Mouse (Mus musculus) lung, adult 18-20 months (tissue): ENCODE measurements around the gene AU018091.
"Not testable (repeated sequence)": the region's sequence is repeated elsewhere in the genome, so short reads cannot be mapped to it uniquely, and the experiment has no call there.

ENCODE experiments used
- DNase-seq, 2 experiments: peaks; one replicate each; pipeline ENCODE4 v3.0.0; 2022; ENCODE audit warnings: mixed read lengths in 2 of 2

The AU018091 gene

DNA sequence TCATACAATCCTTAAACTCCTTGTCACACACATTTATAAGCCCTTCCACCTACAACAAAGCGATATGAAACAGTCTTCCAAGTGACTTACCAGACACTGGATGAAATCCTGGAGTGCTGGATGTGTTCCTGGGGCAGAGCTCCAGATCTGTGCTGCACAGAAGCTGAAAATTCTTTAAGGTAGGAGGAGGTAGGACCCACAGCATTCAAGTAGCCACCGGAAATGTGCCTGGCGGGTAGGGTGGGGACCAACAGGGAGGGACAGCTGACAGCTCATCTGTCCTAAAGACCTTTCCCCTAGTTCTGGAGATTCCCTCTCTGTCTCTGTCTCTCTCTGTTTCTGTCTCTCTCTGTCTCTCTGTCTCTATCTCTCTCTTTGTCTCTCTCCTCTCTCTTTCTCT, at the start of gene AU018091:
AU018091 (minus strand) TSS at position 279 of the 400 bp plus-strand sequence.
- no peak for DNase-seq

DNA sequence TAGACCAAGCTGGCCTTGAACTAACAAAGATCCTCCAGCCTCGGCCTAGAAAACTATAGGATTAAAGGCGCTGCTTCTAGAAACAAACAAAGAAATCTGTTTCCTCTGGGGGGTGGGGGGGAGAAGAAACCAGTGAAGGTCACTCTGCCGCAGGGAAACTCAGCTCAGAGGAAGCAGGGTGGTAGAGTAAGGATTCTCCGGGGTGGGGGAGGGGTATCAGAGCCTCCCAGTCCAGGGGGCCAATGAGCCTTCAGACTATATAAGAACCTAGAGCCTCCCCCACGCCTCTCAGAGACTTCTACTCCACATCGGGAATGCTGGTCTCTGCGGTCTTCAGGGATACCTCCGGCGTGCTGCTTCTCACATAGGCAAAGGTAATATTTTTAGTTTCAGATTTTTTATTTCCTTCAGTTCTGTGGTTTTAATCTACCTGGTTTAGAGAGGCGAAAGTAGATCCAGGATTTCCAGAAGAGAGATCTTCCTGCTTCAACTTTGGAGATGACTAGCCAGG, 48.6 kb upstream of the AU018091 start:
- no peak for DNase-seq

DNA sequence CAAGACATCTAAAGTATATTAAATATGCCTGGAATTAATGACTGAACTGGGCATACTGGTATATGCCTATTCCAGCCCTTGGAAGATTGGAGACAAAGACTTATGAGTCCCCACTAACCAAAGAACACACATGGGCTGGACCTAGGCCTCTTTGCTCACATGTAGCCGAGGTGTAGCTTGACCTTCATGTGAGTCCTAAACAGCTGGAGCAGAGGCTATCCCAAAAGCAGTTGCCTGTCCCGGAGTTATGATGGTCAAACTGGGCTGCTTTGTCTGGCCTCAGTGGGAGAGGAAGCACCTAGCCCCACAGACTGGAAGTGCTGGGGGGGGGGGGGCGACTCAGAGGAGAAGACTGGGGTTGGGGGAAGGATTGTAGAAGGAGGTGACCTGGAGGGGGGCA, 47.3 kb upstream of the AU018091 start:
- no peak for DNase-seq

DNA sequence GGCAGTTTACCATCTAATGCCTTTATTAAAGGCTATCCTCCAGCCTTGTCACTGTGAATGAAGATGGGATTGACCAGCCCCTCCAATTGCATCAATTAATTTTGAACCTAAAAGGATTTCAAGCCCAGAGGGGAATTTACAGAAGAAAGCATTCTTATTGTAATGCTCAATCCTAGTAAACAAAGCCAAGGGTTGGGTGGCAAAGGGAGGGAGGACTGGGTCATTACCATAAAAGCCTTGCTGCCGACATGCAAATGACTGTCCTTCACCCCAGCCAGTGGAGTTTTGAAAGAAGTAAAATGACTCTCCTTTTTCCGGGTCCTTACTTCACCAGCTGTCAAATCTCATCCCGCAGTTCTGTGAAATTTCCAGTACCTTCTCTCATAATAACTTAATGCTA, 44.6 kb upstream of the AU018091 start:
- DNase-seq, result no peak

DNA sequence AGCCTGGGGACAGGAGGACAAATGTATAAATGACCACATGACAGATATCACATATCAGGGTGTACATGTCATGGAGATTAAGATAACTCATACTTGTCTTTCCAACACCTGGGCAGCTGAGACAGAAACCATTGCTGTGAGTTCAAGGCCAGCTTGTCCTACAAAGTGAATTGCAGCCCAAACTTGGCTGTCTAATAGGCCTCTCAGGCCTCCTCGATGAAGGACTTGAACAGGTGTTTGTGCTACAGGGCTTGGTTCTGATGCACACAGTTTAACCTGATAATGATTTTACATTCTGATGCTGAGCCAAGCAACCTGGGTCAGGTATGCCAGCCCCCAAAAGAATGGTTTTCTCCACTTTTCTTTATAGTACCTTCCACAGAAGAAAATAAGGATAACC, 44.2 kb upstream of the AU018091 start:
- DNase-seq, result no peak

DNA sequence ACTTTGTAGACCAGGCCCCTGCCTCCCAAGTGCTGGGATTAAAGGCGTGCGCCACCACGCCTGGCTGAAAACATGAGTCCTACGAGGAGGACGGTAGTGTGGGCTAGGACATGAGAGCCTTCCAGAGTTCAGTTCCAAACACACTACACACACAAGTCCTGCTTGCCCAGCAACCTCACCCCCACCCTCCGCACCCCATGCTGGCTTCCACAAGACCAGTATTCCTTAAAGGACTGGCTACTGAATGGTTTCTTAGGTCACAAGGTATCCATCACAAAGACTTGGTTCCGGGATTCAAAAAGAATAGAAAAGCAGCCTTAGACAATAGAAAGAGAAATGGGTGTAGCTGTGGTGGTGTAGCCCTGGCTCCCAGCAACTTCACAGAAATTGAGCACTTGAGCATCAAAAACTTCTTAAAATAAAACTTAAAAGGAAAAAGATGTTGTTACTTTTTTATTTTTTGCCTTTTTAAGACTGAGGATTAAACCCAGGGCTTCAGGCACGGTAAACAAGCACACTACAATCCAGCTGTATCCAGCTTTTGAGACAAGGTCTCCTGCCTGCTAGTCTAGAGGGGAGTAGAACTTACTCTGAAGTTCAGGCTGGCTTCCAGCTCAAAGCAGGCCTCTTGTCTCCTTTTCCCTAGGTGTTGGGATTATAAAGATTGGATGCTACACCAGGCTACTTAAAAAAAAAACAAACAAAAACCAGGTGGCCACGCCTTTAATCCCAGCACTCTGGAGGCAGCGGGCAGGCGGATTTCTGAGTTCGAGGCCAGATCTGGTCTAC, 43.2 kb upstream of the AU018091 start:
- no peak for DNase-seq

DNA sequence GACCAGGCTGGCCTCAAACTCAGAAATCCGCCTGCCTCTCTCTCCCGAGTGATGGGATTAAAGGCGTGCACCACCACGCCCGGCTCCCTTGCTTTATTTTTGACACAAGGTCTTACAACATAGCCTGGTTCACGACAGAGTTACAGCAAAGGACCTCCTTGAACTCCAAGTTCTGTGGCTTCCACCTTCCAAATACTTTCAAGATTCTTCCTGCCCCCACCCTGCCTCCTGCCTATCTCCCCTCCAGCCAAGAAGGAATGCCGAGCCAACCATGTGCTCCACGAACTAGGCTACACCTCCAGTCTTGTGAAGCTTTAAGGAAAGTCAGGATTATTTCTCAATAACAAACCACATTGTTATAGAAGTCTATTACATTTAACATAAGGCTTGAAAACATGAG, 42.5 kb upstream of the AU018091 start:
- DNase-seq, result no peak

DNA sequence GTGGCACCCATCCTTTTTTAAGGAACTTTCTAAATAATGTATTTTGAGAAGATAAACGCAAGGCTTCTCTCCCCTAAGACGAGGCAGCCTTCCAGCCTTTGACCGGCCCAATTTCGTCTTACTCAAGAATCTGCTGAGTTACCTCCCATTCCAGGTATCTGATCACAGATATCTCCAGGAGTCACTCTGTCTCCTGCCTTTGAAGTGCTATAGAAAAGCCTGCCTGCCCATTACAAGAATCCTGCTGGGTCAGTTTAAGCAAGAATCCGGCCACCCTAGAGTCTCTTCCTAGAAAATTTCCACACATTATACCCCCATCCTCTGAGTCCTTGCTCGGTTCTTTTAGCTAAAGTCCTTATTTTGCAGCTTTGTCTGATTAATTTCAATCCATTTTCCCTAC, 41.6 kb upstream of the AU018091 start:
- DNase-seq, result no peak

DNA sequence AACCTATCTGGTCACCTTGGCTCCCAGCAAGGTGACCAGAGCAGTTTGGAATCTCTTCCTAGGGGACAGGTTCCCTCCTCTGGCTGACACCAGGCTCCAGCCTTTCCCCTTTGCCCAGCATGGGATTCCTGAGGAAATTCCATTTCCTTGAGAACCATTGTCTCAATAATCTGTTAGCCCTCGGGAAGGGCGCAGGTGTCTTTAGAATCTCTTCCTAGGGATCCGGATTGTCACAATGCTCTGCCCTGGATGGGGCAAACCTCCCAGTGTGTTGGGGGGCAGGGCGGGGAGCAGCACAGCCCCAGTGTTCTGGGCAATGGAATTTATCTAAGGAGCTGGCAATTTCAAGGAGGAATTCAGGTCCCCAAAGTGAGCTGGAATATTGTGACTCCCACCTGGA, 37.5 kb upstream of the AU018091 start:
- DNase-seq, result no peak

DNA sequence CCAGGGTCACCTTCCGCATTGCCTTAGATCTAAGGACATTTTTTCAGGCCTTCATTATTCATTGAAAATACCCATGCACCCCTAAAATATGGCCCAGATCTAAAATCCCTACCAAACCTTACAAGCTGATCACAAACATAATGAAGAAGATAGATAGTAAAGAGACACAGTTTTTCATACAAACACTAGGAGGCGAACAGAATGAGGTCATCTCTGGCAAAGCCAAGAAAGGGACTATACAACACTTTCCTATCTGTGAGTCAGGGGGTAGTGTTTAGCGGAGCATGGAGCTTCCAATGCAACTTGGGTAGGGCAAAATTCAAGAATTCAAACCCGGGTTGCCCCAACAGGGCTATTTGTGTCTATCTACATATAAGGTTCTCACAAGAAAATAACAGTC, 35.6 kb upstream of the AU018091 start:
- DNase-seq, result no peak

DNA sequence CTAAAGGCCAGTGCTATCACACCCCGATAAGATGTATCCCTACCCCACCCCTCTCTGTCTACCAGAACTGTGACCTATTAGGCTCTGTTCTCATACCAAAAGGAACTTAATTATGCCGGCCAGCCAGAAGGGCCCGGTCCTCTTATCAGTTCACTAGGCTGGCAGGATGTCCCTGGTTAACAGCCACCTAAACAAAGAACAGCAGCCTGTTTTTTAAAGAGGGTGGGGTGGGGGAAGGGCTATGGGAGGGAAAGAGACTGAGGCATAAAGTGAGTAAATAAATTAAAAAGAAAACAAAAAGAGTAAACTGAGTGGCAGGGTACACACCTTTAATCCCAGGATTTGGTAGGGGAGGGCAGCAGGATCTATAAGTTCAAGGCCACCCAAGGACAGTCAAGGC, 34.9 kb upstream of the AU018091 start:
- DNase-seq, result no peak

DNA sequence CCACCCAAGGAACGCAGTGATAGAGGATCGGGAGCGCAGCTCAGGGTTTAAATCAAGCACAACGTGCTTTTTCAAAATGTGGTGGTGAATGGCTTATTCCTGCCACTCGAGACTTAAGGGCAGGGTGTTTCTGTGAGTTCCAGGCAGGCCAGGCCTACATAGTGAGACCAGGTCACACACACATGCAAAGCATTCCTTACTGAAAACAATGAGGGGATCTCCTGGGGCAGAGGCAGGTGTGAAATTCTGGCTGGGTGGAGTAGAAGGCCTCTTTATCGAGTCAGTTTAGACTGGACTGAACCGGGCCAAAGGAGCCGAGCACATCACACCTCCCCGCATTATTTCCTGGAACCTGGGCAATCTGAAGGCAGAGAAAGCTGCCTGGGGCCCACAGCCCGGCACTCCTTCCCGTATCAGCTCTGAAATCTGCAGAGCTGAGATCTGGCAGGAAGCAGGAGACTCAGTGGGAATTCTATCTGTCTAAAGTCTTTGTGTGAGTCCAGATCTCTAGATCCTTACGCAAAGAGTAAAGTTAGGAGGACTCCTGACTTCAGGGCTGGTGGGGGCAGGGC, 32.2 kb upstream of the AU018091 start:
- no peak for DNase-seq

DNA sequence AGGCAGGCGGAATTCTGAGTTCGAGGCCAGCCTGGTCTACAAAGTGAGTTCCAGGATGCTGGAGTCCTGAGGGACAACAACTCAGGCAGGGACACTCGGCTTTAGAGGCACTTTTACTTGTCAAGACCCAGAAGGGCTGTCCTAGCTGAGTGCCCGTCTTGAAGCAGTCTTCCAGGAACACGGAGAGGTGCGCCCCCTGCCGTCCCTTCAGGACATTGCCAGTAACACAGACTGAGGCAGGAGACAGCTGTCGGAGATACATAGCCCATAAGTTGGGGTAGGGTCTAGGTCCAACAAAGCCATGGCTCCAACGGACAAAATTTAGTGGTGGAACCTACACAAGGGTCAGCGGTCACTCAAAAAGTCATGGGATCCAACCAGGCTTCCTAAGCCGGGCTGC, 29.9 kb upstream of the AU018091 start:
- DNase-seq, result peak in 1 of 2 experiments; percentile 6

DNA sequence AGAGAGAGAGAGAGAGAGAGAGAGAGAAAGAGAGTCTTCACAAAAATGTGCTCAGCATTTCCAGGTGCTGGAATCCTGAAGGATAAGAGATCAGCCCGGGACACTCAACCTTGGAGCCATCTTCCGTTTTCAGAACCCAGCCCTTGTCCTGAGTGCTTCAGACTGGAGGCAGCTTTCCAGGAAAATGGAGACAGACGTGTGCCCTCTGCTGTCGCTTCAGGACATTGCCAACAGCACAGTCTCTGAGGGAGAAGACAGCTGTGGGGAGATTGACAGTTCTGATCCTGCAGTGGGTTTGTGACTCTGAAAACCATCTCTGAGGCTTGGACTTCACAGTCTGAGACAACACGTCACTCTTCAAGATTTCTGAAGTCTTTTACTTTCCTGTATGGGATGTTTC, 26.8 kb upstream of the AU018091 start:
- no peak for DNase-seq

DNA sequence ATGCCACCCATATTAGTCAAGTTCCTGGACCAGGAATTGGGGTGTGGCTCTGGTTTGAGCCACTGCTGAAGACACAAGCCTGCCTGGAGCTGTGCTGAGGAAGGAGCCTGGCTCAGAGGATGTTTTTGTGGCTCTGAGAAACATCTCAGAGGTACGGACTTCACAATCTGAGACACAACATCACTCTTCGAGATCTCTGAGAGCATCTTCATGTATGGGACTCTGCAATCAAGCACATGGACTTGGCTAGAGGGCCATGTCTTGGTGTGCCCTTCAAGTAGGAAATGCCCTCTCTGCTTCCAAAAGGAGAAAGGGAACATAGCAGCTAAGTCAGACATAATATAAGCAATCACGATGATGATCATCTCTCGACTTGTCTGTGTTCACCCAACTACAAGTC, 25.5 kb upstream of the AU018091 start:
- DNase-seq, result no peak

DNA sequence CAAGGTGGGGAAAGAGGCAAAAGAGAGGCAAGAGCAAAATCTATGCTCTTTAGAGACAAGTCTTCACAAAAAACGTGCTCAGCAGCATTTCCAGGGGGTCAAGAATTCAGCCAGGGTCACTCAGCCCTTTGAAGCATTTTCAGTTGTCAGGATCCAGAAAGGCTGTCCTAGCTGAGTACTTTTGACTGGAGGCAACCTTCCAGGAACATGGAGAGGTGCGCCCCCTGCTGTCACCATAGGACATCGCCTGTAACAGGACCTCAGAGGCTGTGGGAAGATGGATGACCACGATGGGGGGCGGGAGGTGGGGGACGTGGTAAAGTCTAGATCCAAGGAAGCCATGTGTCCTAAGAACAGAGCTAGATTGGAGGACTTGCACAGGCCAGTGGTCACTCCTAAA, 24.9 kb upstream of the AU018091 start:
- DNase-seq, result peak; percentile 18 to 24

DNA sequence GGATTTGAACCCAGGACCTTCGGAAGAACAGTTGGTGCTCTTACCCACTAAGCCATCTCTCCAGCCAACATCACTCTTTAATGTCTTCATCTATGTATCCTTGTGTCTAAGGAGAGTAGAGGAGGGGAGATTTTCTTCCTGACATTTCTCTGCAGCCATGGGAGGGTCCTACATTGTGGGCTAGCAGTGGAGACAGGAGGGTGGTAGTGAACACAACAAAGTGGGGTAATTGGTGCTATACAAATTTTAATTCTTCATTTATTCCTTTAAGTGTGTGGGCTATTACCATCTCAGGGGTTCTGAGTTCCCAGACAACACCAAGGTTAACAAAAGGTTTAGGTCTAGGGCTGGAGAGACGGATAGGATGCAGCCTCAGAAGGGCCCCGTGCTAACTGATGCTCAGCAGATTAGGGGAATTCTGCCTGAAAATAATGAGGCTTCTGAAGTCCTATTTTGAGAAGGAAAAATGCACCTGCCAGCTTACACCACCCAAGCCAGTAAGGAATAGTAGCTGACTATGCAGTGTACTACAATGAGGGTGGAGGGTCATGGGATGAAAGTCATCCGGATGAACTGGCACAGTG, 24.1 kb upstream of the AU018091 start:
- no peak for DNase-seq

DNA sequence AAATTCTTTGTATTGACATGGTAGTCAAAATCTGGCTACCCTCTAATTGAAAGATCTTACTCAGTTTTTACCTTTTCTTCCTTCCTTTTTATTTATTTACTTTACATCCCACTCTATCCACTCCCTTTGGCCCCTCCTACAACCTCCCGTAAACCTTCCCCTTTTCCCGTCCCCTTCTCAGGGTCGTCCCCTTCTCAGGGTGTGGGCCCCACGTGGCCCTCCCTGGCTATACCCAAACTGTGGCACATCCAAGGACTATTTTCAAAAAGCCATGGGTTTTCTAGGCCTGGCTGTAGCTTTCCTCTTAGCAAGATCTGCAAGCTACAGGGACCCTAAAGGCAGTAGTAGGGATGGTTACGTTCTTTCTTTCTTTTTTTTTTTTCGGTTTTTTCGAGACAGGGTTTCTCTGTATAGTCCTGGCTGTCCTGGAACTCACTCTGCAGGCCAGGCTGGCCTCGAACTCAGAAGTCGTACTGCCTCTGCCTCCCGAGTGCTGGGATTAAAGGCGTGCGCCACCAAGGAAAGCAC, 23.0 kb upstream of the AU018091 start:
- DNase-seq, result no peak

DNA sequence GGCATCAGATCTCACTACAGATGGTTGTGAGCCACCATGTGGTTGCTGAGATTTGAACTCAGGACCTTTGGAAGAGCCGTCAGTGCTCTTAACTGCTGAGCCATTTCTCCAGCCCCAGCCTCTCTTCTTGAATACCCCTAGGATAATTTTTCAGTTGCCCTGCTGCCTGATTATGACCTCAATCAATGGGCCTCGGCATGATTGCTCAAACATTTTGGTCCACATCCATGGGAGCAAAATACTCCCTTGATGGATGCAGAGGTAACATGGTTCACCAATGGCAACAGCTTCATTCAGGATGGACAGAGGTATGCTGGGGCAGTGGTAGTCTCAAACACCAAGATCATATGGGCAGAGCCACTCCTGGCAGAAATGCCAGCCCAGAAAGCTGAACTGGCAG, 17.7 kb upstream of the AU018091 start:
- not testable (repeated sequence) for DNase-seq

DNA sequence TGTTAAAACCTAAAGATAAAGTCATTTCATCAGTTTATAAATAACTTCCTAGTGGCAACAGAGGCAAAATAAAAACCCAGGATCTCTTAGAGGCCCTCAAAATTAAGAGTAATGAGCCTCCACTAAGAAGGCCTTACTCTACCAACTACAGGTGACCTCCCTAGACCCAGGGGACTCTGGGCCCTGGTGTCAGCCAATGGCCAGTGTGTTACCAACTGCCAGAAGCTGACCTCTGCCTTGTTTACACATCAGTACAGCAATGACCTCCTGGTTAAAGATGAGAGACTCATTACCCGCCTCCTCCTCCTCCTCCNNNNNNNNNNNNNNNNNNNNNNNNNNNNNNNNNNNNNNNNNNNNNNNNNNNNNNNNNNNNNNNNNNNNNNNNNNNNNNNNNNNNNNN, 17.1 kb upstream of the AU018091 start:
- no peak for DNase-seq

DNA sequence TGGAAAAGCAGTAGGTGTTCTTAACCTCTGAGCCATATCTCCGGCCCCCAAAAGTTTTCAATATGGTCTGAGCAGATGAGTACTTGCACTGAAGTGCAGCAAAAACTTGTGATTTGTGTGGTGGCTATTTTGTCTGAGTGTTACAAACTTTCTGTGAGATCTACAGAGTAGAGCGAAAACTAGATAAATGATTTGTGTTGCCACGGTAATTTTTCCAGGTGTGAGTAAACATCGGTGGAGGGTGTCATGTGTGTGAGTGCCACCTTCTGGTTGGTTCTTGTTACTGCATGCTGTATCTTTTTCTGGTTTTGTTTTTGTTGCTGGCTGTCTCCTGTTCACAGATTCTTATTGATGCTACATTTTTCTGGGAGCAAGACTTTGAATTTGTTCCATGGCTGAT, 15.4 kb upstream of the AU018091 start:
- no peak for DNase-seq

DNA sequence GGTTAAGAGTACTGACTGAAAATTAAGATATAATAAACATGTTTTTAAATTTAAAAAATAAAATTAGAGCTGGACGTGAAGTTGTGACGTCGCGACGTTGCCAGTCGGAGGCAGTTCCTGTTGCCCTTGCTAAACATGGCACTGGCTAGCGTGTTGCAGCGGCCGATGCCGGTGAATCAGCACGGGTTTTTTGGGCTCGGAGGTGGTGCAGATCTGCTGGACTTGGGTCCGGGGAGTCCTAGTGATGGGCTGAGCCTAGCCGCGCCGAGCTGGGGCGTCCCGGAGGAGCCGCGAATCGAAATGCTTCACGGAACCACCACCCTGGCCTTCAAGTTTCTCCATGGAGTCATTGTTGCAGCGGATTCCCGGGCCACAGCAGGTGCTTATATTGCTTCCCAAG, 12.0 kb upstream of the AU018091 start:
- not testable (repeated sequence) for DNase-seq

DNA sequence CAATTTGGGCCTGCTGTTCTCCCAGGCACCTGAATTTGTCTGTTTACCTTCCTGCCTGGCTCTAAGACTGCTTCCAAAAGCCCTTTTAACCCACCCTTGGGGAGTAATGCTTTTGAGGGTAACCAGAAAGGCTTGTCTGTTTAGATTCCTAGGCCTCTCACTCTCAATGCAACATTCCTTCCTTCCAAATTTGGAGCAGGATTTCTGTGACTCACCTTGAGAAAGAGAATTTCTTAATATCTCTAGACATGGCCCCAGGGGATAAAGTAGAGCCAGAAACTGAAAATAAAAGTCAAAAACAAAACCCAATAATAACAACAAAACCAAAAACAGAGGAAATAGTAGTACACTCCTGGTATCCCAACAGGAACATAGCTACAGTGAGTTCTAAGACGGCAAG, 707 bp downstream of the AU018091 start:
- DNase-seq, result peak in 1 of 2 experiments; percentile 8

DNA sequence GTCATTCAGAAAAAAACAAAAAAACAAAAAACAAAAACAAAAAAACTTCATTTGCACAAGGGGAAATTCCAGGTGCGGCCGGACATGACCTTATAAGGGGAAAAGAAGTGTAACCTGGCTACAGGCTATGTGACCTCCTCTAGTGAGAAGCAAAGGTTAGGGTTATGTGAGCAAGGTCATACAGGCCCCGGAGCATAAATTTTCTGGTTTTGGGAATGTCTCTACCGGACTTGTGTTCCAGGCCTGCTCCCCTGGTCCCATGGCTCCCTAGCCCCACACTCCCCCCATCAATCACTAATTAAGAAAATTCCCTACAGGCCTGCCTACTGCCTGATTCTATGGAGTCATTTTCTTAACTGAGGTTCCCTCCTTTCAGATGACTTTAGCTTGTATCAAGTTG, 2.7 kb downstream of the AU018091 start:
- no peak for DNase-seq
